Mouse (Mus musculus): Measurements from ENCODE around the gene Dhcr7.

- peak; percentile 49 for TF ChIP-seq CTCF (IDR thresholded peaks at IDR 0.05; ENCODE audit: insufficient read depth, low read length)
- TF ChIP-seq POLR2A (IDR thresholded peaks at IDR 0.05; ENCODE audit: borderline replicate concordance, extremely low read depth, low read depth, low read length) = no peak
These were observed 29.8 kb upstream of the Dhcr7 start for GRCm38 (mm10) chr7:143793121-143793520.

All from lung, adult 2 months (tissue).